Mouse (Mus musculus): ENCODE results near the gene Sema3b.
A peak's percentile ranks its signal among the peaks of the same experiment; 100 is the strongest.
"Not testable (repeated sequence)": the region's sequence is repeated elsewhere in the genome, so short reads cannot be mapped to it uniquely, and the experiment has no call there.

The Sema3b gene

DNA sequence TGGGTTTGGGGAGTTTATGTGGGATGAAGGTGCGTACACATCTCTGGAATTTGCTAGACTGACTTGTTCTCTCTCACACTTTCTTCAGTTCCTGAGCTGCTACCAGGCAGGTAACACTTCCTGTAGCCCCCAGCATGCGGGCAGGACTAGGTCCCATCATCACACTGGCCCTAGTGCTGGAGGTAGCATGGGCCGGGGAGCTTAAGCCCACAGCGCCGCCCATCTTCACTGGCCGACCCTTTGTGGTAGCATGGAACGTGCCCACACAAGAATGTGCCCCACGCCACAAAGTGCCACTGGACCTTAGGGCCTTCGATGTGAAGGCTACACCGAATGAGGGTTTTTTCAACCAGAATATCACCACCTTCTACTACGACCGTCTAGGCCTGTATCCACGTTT lies 39.0 kb downstream of the Sema3b start:
- no peak for DNase-seq (ENCODE audit: low read depth, low spot score)

DNA sequence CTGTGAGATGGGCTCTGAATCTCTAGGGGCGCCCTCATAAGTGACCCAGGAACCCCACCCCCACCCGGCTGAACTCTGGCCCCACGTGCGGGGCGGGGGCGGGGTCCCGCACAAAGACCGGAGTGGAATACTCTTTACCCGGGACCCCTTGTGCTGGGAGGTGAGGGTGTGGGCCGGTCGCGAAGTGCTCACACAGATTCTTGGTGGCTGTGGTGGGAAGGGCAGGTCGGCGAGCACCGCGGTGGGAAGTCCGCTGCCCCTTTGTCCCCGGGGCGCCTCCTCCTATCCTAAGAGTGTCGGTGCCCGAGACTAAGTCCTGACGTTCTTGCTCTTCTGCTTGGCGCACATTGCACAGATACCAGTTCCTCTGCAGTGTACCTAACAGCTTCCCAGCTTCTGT lies 39.8 kb downstream of the Sema3b start:
- DNase-seq (ENCODE audit: low read depth, low spot score), result no peak

- peak; percentile 77 for DNase-seq (ENCODE audit: low read depth, low spot score)
These were observed 40.4 kb downstream of the Sema3b start for GRCm38 (mm10) chr9:107568331-107569261.

- DNase-seq (ENCODE audit: low read depth, low spot score), result no peak
These were observed 41.2 kb downstream of the Sema3b start, which contains the start of gene Hyal2 for GRCm38 (mm10) chr9:107567702-107568319. Gene Hyal2 (plus strand): TSS chr9:107567945.

DNA sequence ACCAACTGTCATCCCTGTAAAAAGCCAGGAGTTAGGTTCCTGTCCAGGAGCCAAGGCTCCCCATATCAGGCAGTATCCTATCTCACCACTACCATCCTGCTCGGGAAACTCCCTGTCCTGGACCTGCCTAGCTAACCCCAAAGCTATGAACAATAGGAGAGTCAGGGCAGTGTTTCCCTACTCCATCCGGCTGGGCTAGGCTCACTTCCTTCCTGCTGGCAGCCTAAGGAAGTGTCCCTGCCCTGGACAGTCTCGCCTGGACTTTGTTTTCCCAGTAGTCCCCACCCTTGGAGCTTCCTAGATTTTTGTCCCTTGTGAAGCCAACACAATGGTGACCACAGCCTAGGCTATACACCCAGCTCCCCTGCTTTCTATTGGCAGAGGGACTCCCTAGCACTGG lies 42.2 kb downstream of the Sema3b start:
- DNase-seq (ENCODE audit: low read depth, low spot score), result no peak

- DNase-seq (ENCODE audit: low read depth, low spot score), result no peak
These were observed 42.9 kb downstream of the Sema3b start for GRCm38 (mm10) chr9:107566041-107566709.

DNA sequence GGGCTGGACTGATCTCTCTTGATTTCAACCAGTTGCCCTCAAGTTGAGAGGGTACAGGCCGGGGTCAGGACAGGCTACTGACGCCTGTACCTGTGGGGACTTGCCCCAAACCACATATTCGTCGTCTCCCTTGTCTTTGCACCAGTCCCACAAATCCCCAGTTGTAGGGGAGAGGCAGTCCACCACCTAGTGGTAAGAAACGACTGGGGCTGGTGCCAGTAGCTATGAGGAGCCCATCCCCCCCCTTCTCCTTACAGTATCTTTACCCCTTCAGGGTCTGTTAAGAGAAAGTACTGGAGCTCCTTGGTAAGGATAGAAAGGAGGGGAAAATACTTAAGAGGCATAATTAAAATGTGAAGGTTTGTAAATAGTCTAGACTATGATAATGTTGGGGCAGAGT lies 43.5 kb downstream of the Sema3b start:
- not testable (repeated sequence) for DNase-seq (ENCODE audit: low read depth, low spot score)

DNA sequence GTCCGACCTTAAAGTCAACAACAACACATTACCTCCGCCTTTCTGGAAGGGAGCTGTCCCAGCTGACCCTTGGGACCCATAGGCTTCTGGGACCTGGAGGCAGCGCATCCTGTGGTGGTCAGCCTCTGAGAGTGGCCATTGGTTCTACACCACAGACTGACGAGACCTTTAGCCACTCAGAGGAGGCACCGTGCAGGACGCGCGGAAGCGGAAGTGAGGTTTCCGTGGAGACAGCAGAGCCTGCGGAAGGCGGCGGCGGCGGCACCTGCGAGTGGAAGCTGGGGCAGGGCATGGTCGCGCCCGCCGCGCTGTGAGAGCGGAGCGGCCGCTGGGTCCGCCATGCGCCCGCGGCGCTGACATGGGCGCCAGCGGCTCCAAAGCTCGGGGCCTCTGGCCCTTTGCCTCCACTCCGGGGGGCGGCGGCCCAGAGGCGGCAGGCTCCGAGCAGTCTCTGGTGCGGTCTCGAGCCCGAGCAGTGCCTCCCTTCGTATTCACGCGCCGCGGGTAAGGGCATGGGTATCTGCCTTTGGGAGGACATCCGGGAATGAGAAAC lies 45.9 kb downstream of the Sema3b start, which contains the start of gene Tusc2:
Tusc2 (plus strand) TSS at position 227 of the 553 bp plus-strand sequence.
- DNase-seq (ENCODE audit: low read depth, low spot score), result peak; percentile 91

- DNase-seq (ENCODE audit: low read depth, low spot score), result no peak
These were observed 52.7 kb downstream of the Sema3b start for GRCm38 (mm10) chr9:107556346-107556745.

DNA sequence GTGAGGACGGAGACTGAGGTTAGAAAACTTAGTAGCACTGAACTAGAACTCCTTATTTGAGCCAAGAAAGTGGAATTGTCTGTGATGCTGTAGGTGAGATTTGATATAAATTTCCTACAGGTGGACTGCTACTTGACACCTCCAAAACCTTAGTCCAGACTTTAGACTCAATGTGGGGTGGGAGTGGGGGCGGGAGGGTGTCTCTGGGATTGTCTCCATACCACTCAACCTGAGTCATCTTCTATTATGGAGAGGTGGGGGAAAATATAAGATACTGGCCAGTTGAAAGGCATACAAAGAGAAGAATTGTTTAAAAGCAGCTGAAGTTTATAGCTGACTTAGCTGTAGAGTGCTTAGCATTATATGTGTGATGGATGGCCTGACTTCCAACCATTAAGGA lies 53.3 kb downstream of the Sema3b start:
- DNase-seq (ENCODE audit: low read depth, low spot score), result no peak

- no peak for DNase-seq (ENCODE audit: low read depth, low spot score)
These were observed 54.0 kb downstream of the Sema3b start for GRCm38 (mm10) chr9:107555031-107555457.

DNA sequence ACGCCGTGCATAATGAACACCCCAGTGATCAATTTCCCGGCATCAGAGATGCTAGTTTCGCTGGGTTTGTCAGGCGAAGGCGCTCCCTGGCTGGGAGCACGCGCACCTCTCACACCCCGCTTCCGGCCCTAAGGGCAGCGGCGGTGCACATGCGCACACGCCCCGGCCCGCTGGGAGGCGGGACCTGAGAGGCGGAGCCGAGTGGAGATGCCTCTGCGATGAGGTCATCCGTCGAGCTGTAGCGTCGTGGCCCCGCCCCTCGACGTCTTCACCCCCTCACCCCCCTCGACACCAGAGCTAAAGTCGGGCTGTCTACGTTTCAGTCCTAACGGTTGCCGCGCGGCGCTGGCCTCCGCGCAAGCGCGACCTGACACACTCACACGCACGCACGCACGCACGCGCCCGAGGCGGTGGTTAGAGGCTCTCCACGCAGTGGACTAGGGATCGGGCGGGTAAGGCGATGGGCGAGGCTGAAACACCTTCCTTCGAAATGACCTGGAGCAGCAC lies 54.7 kb downstream of the Sema3b start:
- peak; percentile 97 for DNase-seq (ENCODE audit: low read depth, low spot score)

- DNase-seq (ENCODE audit: low read depth, low spot score), result no peak
These were observed 55.3 kb downstream of the Sema3b start for GRCm38 (mm10) chr9:107553541-107554318.

GRCm38 (mm10) chr9:107552690-107553393 lies 56.2 kb downstream of the Sema3b start:
- no peak for DNase-seq (ENCODE audit: low read depth, low spot score)

GRCm38 (mm10) chr9:107551890-107552355 lies 57.1 kb downstream of the Sema3b start:
- no peak for DNase-seq (ENCODE audit: low read depth, low spot score)

GRCm38 (mm10) chr9:107551117-107551889 lies 57.7 kb downstream of the Sema3b start, which contains the start of gene Rassf1:
Gene Rassf1 (plus strand): TSS chr9:107551555.
- no peak for DNase-seq (ENCODE audit: low read depth, low spot score)

- DNase-seq (ENCODE audit: low read depth, low spot score), result no peak
These were observed 58.4 kb downstream of the Sema3b start for GRCm38 (mm10) chr9:107550491-107551116.

DNA sequence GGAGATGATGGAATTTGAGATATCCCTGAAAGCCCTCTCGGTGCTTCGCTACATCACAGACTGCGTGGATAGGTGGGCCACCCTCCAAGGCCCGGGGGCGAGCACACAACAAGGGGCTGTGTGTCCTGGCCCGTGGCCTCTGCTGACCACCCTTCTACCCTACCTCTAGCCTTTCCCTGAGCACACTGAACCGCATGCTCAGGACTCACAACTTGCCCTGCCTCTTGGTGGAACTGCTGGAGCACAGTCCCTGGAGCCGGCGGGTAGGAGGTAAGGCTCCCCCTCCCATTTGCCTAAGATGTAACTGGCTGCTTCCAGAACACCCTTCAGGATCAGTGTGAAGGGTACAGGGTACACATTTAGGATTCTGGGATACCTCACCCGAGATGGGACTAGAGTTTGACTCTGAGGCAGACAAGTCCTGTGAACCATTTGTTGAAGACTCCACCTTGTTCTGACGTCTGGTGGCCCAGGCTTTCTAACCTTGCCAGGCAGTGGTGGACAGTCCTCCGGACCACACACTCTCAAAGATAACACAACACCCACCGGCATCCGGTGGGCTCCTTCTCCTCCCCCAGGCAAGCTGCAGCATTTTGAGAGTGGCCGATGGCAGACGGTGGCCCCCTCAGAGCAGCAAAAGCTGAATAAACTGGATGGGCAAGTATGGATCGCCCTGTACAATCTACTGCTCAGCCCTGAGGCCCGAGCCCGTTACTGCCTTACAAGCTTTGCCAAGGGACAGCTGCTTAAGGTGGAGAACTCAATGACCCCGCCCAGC lies 59.5 kb downstream of the Sema3b start:
- DNase-seq (ENCODE audit: low read depth, low spot score), result no peak

All from retina, postnatal 7 days (tissue).